Mouse (Mus musculus): ENCODE results near the gene Kcnh1. TPM values are rescaled to one million over a fixed set of nuclear protein-coding genes. Genes with fewer than 3 reads are reported as not detected.

Gene Kcnh1
- total RNA-seq, 2 experiments from 2014 or later = not detected

- ATAC-seq (replicated peaks; ENCODE audit: low FRiP score, poor library complexity, severe bottlenecking) = no peak
These were observed 75.1 kb downstream of the Kcnh1 start for GRCm38 (mm10) chr1:192265704-192266103.

DNA sequence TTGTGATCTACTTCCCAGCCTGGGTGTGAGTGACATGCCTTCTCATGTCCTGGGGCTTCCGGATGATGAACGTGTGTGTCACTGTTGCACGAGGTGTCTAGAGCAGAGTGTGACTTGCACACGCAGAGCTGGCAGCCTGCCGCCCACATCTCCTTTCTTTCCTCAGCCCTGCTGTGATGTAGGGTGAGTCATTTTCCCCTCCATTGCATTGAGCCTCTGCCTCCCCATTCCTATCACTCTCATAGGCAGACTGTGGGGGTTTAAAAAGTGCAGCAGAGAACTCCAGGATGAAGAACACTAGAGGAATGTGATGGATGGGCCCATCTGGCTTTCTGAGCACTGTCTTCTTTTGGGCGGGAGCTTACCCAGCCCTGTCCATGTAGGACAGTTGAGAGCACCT lies 76.4 kb downstream of the Kcnh1 start:
- no peak for ATAC-seq (replicated peaks; ENCODE audit: low FRiP score, poor library complexity, severe bottlenecking)

DNA sequence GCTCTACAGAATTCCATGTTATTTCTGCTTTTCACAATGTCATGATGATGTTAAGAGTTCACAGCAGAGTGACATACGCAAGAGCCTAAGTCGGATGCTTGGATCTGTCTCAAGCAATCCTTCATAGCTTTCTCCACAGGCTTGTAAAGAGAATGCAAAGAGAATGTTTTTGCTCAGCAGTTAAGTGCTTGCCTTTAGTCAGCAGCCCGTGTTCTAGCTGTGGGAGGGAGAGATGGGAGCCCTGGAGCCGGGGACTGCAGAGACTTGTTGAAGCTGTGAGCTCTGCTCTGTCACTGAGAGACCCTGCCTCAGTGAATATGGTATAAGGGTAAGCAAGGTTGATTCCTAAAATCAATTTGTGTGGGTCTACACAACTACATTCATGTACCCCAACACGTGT lies 78.3 kb downstream of the Kcnh1 start:
- ATAC-seq (replicated peaks; ENCODE audit: low FRiP score, poor library complexity, severe bottlenecking) = no peak

DNA sequence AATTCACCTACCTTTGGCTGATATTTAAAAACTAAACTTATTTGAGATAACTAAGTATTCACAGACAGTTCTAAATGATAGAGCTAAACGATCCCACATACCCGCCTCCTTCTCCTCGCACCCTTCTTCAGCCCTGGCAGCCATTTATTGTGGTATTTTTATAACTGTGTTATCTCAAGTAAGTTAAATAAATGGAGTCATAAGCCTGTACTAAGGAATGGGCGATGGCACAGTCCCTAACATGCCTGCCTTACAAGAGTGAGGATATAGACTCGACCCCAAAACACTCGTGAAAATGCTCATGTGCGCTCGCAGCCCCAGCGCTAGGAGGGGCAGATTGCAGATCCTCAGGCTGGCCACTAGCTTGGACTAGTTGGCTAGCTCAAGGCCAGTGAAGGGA lies 79.3 kb downstream of the Kcnh1 start:
- no peak for ATAC-seq (replicated peaks; ENCODE audit: low FRiP score, poor library complexity, severe bottlenecking)

GRCm38 (mm10) chr1:192277801-192278385 lies 87.3 kb downstream of the Kcnh1 start:
- no peak for ATAC-seq (replicated peaks; ENCODE audit: low FRiP score, poor library complexity, severe bottlenecking)

GRCm38 (mm10) chr1:192284340-192284739 lies 93.8 kb downstream of the Kcnh1 start:
- ATAC-seq (replicated peaks; ENCODE audit: low FRiP score, poor library complexity, severe bottlenecking) = no peak

- ATAC-seq (replicated peaks; ENCODE audit: low FRiP score, poor library complexity, severe bottlenecking) = no peak
These were observed 94.4 kb downstream of the Kcnh1 start for GRCm38 (mm10) chr1:192284950-192285349.

DNA sequence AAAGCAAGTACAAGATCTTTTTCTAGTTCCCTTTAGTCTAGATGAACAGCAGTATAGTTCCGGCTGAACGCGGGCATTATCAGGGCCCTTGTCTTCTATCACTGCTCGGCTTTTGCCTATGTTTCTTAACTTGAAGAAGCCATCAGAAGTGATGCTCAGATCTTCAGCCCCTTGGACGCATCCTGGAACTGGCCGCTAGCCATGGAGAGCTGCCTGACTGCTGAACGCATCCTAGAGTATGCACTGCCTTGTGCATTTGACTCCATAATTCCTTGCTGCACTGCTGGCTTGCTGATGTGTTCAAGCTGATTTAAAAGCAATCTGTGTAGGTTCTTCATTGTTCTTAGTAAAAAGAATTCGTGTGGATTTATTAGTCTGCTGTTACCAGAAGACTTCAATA lies 97.9 kb downstream of the Kcnh1 start:
- no peak for ATAC-seq (replicated peaks; ENCODE audit: low FRiP score, poor library complexity, severe bottlenecking)

DNA sequence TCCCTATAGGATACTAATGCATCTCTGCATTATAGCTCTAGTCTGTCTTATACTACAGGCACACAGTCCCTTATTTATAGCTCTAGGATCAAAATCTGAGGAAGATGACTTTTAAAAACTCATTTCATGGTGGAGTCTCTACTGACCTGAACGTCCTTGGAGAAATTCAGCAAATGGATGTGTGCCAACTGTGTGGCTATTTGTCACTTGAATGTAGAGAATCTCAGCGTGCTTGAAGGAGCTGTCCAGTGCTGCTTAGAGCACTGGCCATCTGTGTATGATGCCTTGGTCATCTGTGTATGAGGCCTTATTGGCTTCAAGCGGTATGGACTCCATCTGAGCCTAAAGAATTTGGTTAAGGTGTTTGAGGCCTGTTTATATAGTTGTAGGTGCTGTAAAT lies 100.7 kb downstream of the Kcnh1 start:
- ATAC-seq (replicated peaks; ENCODE audit: low FRiP score, poor library complexity, severe bottlenecking) = no peak

- ATAC-seq (replicated peaks; ENCODE audit: low FRiP score, poor library complexity, severe bottlenecking) = no peak
These were observed 102.8 kb downstream of the Kcnh1 start for GRCm38 (mm10) chr1:192293391-192293790.

DNA sequence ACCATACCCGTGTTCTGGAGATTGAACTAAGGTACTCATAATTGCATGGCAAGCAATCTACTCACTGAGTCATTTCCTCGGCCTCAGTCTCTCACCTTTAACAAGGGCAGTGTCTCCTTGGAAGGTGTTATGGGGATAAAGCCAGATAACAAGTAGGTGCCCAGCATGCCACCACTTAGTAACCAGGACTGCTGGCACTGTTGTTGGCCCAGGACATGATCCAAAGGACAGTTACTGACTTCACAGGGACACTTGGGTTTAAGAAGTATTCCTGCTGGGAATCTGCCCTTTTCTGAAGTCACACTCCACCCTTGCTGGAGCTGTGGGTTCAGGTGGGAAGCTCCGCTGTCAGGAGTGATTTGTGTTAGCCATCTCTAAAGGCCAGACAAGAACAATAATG lies 103.3 kb downstream of the Kcnh1 start:
- ATAC-seq (replicated peaks; ENCODE audit: low FRiP score, poor library complexity, severe bottlenecking) = no peak

DNA sequence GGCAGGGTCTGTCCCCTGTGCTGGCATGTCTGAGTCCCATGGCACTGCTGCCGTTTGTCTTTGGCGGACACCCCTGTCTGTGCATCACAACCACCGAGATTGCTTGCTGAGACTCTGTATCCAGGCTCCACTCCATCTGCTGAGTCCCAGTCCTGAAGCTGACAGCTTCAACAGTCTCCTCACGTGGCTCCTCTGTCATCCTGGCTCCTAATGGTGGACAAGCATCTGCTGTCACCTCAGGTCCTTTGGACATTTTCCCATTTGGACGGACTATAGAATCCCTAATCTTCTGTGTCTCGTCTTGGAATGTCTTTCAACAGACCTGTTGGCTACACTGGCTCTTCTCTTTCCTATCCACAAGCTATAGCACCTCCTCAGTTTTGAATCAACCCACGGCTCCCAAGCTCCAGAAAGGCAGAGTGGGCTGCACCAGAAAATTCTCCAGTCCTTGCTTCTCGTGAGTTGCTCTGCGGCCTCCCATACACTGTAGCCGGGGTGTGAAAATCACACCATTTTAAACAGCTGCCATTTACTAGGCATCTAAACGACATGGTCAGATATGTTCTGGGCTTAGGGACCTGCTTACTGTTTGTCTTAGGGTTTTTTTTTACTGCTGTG lies 104.8 kb downstream of the Kcnh1 start:
- ATAC-seq (replicated peaks; ENCODE audit: low FRiP score, poor library complexity, severe bottlenecking) = no peak

DNA sequence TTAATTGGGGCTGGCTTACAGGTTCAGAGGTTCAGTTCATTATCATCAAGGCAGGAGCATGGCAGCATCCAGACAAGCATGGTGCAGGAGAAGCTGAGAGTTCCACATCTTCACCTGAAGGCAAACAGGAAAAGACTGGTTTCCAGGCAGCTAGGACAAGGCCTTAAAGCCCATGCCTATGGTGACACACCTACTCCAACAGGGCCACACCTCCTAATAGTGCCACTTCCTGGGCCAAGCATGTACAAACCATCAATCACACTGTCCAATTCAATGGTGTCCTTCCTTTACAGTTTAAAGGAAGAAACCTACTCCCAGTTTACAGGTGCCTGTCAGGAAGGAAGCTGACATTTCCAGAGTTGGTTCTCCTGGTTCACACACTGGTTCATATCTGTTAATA lies 105.3 kb downstream of the Kcnh1 start:
- ATAC-seq (replicated peaks; ENCODE audit: low FRiP score, poor library complexity, severe bottlenecking) = no peak

DNA sequence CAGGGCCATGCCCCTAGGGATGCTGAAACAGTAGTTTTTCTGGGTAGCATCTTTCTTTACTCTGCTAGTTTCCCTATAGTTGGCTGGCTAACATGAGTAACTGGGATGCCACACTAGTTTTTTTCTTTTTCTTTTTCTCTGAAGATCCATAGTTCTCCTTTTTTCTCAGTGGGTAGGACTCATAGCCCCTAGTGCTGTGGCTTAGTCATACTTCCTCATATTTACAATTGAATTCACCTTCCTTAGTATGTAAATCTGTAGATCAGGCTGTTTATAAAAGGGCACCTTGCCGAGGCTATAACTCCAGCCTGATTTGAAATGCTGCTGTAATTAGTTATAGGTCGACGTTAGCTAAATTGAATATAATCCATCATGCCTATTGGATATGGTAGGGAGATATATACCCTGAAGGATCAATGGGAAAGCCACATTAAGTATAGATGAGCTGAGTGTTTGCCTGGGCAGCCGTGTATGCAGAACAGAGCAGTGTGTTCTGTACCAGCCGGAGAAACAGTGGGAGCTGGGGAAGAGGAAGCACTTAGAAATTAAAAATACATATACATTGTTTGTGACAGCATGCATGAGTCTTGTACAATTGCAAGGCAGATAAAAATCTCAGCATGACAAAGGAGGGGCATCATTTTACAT lies 107.0 kb downstream of the Kcnh1 start:
- ATAC-seq (replicated peaks; ENCODE audit: low FRiP score, poor library complexity, severe bottlenecking) = no peak

GRCm38 (mm10) chr1:192300417-192300816 lies 109.8 kb downstream of the Kcnh1 start:
- ATAC-seq (replicated peaks; ENCODE audit: low FRiP score, poor library complexity, severe bottlenecking) = no peak

- ATAC-seq (replicated peaks; ENCODE audit: low FRiP score, poor library complexity, severe bottlenecking) = no peak
These were observed 113.0 kb downstream of the Kcnh1 start for GRCm38 (mm10) chr1:192303615-192304014.

DNA sequence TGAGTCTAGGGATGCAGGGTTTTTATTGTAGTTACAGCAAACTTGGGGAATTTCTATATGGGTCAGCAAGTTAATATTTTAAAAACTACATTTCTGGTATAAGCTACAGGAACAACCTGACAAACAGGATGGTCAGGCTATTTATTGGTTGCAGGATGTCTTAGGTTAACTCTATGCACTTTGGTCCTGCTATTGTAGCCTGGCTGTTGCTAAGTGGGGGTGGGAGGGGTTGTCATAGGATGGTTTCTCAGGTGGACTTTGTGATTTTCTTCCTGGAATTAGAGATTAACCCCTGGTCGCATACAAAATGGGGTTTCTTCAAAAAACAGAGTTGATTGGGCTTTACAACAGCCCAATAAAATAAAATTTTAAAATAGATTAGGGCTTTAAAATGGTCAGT lies 114.6 kb downstream of the Kcnh1 start:
- no peak for ATAC-seq (replicated peaks; ENCODE audit: low FRiP score, poor library complexity, severe bottlenecking)

GRCm38 (mm10) chr1:192307055-192307454 lies 116.5 kb downstream of the Kcnh1 start:
- ATAC-seq (replicated peaks; ENCODE audit: low FRiP score, poor library complexity, severe bottlenecking) = no peak

DNA sequence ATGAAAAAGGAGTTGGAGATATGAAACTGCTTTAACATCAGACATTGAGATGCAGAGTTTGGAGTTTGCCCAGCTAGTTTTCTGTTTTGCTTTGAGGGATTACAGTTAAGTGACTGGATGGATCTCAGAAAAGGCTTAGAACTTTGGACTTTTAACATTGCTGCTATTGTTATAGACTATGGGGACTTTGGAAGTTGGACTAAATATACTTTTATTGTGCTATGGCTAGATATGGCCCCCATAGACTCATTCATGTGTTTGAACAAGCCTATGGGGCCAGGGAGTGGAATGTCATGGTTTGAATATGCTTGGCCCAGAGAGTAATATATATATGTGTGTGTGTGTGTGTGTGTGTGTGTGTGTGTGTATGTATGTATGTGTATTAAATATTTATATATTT lies 120.7 kb downstream of the Kcnh1 start:
- no peak for ATAC-seq (replicated peaks; ENCODE audit: low FRiP score, poor library complexity, severe bottlenecking)

DNA sequence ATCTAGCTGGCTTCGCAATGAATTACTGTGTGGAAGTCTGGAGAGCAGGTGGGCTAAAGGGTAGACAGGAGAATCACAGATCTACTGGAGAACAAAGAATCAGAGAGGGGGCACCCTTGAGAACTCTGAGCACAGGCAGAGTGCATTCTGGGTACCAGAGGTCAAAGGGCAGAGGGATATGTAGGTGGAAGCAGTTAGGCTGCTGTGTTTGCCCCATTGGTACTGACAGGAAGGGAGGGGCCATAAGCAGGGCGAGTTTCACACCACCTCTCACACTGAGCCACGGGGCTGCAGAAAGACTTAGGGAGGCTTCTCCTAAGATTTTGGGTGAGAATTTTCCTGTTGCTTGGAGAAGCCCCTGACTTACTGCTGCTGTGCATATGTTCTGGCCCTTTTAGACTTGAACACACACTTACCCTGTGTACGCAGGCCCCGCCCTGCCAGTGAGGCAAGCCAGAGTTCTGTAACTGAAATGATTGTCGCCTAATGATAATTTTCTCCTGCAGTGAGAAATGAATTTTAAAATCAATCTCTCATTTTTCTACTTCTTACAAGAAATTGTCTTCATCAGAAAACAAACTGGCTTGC lies 121.4 kb downstream of the Kcnh1 start:
- no peak for ATAC-seq (replicated peaks; ENCODE audit: low FRiP score, poor library complexity, severe bottlenecking)

GRCm38 (mm10) chr1:192312446-192312845 lies 121.9 kb downstream of the Kcnh1 start:
- ATAC-seq (replicated peaks; ENCODE audit: low FRiP score, poor library complexity, severe bottlenecking) = no peak

Data from erythroid progenitor cell, adult 5-6 weeks (primary cell).